Mouse (Mus musculus) layer of hippocampus, postnatal 36 days (tissue): ENCODE measurements around the gene Il23a. TPM values are rescaled to one million over a fixed set of nuclear protein-coding genes. Genes with fewer than 3 reads are reported as not detected.
"Not testable (repeated sequence)": the region's sequence is repeated elsewhere in the genome, so short reads cannot be mapped to it uniquely, and the experiment has no call there.

Source experiments
- DNase-seq, 2 experiments: peaks; one replicate each; pipeline ENCODE4 v3.0.0; 2022
- total RNA-seq, 2 experiments: library from RNA; stranded (reverse); gene quantifications; 2 replicates each; pipeline ENCODE4 v1.2.3; 2021

Il23a gene
- total RNA-seq, 2 experiments from 2014 or later: 0.38 TPM; not detected in 1

DNA sequence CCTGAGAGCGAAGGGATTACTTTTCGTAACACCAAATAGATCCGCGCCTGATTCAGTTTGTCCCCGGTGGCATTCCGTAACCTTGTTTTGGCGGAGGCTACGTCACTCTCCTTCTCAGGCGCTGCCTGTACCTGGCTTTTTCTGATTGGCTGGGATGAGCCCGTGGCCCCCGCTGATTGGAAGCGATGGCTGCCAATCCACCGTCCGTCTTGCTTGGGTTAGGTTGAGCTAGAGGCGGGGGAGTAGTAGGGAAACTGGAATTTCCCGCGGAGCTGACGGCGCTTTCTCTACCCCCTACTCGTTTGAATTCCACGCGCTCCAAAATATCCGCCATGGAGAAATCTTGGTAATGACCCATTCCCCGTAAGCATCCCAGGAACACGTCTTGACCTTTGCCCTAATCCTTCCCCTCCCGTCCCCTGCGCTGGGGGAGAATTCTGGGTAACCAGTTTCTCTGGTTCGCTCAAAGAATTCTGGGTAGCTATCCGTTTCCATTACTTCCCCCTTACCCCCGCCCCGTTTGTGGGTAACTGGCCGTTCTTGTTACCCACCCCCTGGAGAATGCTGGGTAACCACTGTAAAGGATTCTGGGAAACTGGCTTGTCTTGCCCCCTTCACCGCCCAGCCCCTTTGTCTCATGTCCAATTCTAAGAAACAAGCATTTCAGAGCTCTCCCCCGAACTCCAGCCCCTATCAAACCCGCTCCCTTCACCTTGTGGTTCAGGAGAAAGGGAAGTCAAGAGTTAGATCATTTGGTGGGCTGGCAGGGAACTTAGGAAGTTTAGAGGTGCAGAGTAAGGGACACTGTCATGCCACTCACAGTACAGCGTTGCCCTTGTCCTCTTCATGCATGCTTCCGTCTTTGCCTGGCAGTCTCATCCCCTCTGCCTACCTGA, 4.8 kb upstream of the Il23a start, which contains the start of gene Pan2:
Pan2 (plus strand) TSS at position 210 of the 896 bp plus-strand sequence.
- DNase-seq: peak; percentile 100

- DNase-seq: no peak
These were observed 4.2 kb upstream of the Il23a start for GRCm38 (mm10) chr10:128302785-128303125.

- no peak for DNase-seq
These were observed 3.8 kb upstream of the Il23a start for GRCm38 (mm10) chr10:128302357-128302756.

DNA sequence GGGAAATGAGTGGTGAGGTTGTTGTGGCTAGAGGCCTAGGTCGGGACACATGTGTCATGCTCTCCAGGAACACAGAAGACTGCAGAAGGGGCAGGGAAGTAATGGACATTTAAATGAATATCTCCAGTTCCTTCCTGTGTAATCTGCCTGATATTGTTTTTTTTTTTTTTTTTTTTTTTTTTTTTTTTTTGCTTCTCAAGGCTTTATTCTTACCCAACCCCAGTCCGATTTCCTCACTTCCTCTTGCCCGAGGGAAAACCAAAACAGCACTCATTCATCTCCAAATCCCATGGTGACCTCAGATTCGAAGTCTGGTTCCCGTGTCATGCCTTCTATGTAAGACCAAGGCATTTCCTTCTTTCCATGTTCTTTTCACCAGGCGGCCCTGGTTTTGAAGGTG, 309 bp downstream of the Il23a start:
- DNase-seq: no peak

DNA sequence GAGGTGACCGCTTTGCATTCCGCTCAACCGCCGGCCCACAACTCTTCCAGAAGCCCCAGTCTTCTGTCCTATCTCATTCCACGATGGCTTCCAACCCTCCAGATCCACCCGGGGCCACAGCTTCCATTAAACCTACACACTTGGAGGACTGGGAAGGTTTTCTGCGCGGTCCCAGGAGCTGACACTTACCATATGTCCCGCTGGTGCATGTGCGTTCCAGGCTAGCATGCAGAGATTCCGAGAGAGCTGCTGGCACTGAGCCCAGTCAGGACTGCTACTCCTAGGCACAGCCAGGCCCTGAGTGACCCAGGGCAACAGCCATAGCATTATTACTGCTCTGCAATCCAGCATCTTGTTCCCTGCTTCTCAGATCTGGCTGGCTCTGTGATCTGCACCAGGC, 930 bp downstream of the Il23a start:
- DNase-seq: no peak

GRCm38 (mm10) chr10:128297221-128297620, 1.3 kb downstream of the Il23a start:
- no peak for DNase-seq

- no peak for DNase-seq
These were observed 2.0 kb downstream of the Il23a start for GRCm38 (mm10) chr10:128296370-128297090.

GRCm38 (mm10) chr10:128290594-128290993, 8.0 kb downstream of the Il23a start:
- peak in 1 of 2 experiments; percentile 18 for DNase-seq

GRCm38 (mm10) chr10:128283604-128284579, 14.7 kb downstream of the Il23a start:
- peak; percentile 40 to 57 for DNase-seq

- no peak for DNase-seq
These were observed 15.6 kb downstream of the Il23a start for GRCm38 (mm10) chr10:128282886-128283450.

DNA sequence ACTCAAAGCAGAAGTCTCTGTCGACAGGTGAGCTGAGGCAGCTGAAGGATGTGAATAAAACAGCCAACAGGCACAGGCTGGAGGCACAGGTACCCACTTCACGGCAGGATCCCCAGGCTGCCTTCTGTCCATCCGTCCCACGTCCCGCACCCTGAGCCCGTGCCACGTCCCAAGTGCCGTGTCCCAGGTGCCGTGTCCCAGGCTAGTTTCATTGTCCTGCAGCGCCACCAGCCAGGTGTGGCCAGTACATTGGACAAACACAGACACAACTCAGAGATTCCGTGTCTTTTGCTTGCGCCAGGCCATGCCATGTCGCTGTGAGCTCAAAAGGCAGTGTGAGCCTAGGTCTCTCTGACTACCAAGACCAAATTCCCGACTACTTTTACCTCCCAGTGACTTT, 16.9 kb downstream of the Il23a start:
- no peak for DNase-seq

- DNase-seq: no peak
These were observed 17.6 kb downstream of the Il23a start for GRCm38 (mm10) chr10:128280943-128281342.

DNA sequence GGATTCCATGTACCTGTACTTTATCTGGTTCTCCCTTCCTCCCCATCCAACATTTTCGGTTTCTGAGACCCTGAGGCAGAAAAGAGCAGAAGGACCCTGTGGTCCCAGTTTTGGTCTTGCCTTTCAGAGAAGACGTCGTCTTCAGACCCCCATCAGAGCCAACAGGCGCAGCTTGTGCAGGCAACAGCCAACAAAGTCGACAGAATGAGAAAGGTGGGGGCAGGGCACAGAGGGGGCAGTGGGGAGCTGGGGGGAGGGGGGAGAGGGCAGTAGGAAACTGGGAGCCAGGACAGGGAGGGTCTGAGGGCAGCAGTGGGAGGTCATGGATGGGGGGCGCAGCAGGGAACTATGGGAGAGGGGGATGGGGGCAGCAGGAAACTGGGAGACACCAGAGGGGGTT, 20.4 kb downstream of the Il23a start:
- DNase-seq: no peak

DNA sequence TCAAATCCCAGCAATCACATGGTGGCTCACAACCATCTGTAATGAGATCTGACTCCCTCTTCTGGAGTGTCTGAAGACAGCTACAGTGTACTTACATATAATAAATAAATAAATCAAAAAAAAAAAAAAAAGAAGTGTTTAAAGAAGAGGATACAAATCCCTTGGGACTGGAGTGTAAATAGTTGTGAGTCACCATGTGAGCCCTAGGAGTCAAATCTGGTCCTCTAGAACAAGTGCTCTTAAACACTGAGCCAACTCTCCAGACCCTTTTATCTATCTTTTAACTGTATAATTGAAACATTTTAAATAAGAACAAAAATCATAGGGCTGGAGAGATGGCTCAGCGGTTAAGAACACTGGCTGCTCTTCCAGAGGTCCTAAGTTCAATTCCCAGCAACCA, 23.2 kb downstream of the Il23a start:
- DNase-seq: not testable (repeated sequence)

DNA sequence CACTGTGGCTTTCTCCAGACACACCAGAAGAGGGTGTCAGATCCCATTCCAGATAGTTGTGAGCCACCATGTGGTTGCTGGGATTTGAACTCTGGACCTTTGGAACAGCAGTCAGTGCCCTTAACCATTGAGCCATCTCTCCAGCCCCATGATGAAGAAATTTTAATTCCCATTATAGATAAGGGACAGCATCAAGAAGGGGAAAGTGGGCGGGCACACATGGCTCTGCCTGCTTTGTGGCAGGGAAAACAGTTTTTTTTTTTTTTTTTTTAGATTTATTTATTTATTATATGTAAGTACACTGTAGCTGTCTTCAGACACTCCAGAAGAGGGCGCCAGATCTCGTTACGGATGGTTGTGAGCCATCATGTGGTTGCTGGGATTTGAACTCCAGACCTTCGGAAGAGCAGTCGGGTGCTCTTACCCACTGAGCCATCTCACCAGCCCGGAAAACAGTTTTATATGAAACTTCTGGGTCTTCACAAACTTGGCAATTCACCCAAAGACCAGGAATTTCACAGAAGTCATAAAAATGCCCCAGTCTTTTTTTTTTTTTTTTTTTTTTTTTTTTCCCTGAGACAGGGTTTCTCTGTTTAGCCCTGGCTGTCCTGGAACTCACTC, 25.6 kb downstream of the Il23a start:
- not testable (repeated sequence) for DNase-seq

DNA sequence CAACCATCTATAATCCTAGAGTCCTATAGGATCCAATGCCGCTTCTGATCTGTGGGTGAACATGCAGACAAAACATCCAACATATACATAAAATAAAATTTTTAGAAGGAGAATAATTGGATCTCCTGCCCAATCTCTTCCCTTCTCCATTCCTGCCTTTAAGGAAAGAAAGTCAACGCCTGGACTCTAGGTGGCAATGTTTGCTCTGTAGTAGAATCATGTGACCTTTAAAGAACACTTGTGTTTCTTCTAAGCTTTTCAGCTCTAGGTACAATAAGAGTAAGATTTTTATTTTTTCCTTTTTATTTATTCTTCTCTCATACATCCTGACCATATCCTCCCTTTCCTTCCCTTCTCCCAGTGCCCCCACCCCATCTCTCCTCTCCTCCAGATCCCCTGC, 26.7 kb downstream of the Il23a start:
- no peak for DNase-seq

DNA sequence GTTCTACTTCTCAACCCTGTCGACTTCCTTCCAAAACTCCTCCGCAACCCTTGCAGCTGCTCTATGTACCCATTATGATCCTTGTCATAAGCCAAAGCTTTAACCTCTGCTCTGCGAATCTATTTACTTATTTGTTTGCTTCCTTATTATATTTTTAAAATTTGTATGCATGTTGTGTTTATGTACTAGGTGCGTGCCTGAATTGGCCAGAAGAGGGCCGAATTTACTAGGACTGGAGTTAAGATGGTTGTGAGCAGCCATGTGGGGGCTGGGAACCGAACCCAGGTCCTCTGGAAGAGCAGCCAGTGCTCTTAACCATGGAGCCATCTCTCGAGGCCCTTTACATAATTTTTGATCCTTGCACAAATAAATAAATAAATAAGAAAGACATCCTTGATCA, 27.7 kb downstream of the Il23a start:
- no peak for DNase-seq

- peak; percentile 94 to 97 for DNase-seq
These were observed 28.2 kb downstream of the Il23a start, which contains the start of gene Stat2 for GRCm38 (mm10) chr10:128270287-128270841. Gene Stat2 (plus strand): TSS chr10:128270559.

DNA sequence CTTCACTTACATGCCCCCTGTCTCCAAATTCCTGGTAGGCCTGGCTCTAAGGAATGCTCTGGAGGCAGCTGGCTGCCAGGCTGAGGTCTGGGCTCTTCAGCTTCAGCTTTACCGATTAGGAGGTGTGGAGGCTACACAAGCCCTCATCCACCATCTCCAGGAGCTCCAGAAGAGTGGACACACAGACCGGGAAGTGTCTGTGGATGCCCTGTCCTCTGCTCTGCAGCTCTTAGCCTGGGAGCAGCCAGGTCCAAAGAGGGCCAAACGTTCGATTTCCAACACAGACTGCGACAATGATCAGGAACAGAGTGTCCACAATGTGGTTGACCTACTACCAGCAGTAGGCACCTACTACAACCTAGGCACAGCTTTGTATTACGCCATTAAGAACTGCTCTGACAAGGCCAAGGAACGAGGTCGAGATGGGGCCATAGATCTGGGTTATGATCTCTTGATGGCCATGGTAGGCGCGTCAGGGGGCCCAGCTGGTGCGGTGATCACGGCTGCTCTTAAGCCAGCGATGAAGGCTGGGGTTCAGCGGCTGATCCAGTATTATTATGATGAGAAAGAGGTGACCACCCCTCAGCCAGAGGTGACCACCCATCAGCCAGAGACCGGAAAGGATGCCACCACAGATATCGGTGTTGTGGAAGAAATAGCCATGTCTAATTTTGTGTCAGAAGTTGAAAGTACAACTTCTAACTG, 29.2 kb downstream of the Il23a start:
- DNase-seq: no peak

- no peak for DNase-seq
These were observed 30.2 kb downstream of the Il23a start, which contains the start of gene Apof for GRCm38 (mm10) chr10:128268371-128268770. Gene Apof (plus strand): TSS chr10:128268671.
